Mouse (Mus musculus) R1 (cell line): ENCODE results near the gene Slc12a6.
"Not testable (repeated sequence)": the region's sequence is repeated elsewhere in the genome, so short reads cannot be mapped to it uniquely, and the experiment has no call there.

ENCODE experiments used
- DNase-seq: peaks from one replicate; pipeline ENCODE4 v3.0.0-alpha.2; 2018; ENCODE audit warnings: low read depth, low spot score

The Slc12a6 gene

GRCm38 (mm10) chr2:112262779-112263295 is 2.8 kb upstream of the Slc12a6 start:
- DNase-seq = peak; percentile 64

DNA sequence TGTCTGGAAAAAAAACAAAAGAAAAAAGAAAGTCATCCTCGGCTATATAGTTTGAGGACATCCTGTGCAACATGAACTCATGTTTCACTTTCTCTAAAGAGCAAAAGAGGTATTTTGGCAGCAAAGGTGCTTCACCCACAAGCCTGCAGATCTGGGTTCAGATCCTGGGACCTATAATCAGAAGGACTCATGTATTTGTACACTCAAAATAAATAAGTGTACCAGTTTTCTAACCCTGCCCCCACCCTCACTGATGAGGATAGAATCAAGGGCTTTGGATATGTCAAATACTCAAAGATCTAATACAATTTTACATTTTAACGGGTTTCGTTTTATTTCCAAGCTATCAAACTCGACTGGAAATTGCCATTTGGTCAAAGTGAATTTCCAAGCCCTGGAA is 1.3 kb upstream of the Slc12a6 start:
- no peak for DNase-seq

DNA sequence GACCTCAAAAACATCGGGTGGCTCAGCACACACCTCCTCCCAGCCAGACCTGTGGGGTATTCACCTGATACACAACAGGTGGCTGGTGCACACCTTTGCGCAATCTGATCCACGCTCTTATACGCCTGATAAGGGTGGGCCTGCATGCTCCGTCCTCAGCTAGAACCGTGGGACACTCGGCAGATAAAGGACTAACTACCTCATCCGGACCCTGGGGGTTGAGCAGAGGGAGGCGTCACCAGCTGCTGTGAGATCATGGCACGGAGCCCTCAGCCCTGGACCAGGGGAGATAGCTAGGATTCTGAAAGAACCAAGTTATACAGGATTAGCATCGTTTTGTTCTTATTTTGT is 592 bp downstream of the Slc12a6 start, which contains the start of gene Gm21985:
Gene Gm21985 (plus strand): TSS at position 73 of the 351 bp plus-strand sequence.
- peak; percentile 72 for DNase-seq

- DNase-seq = no peak
Measured at GRCm38 (mm10) chr2:112266780-112267179, 1.2 kb downstream of the Slc12a6 start.

GRCm38 (mm10) chr2:112267547-112268269 is 2.1 kb downstream of the Slc12a6 start:
- DNase-seq = no peak

DNA sequence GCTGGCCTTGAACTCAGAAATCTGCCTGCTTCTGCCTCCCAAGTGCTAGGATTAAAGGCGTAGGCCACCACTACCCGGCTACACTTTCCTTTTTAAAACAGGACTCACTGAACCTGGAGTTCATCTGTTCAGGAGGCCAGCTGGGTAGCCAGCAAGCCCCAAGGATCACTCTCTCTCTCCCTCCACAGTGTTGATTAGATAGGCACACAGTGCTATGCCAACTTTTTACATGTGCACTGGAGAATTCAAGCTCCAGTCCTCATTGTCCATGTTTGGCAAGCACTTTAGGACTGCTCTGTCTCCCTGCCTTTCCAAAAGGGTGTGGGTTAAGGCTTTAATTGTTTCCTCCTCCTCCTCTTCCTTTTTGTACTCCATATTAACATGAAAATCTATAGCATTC is 4.4 kb downstream of the Slc12a6 start:
- no peak for DNase-seq

DNA sequence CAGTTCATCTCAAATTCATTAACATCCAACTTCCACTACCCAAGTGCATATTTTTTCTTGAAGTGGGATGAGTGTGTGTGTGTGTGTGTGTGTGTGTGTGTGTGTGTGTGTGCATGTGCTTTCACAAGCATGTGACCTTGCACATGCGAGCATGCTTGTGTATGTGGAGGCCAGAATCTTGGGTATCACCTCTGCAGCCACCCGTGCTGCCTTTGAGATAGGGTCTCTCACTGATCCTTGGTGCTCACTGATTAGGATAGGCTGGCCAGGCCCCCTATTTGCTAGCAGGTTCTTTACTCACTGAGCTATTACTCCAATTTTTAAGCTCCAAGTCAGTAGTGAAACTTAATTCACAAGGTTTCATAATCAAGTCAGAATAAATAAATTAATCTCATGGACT is 7.3 kb downstream of the Slc12a6 start:
- DNase-seq = no peak

DNA sequence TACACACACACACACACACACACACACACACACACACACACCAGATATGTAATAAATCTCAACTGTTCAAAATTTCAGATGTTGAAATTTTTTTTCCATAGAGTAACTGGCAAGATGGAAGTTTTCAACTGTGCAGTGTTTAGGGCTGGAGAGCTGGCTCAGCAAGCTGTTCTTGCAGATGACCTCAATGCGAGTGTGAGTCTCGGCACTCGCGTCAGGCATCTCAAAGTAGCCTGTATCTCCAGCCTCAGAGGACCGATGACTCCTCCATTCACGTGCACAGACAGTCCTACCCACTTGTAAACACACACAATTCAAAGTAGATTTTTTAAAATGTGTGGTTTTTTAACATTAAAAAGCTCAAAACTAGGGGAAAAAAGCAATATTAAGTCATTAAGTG is 7.8 kb downstream of the Slc12a6 start:
- DNase-seq = no peak

- DNase-seq = no peak
Measured at GRCm38 (mm10) chr2:112276870-112277269, 11.2 kb downstream of the Slc12a6 start.

DNA sequence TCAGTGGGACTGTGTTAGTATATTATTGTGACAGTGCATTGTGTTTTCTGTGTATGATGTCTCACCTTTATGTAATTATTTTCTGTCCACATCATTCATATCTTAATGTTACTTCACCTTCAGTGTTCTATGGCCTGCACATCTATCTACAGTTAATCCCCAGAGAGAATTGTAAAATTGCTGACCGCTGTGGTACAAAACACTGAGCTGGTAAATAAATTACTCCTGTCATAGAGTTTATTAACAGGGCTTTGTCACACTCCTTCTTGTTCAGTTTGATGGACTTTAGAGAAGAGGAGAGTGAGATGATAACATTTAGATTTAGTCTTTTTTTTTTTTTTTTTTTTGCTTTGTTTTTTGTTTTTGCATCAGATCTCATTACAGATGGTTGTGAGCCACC is 17.2 kb downstream of the Slc12a6 start:
- no peak for DNase-seq

DNA sequence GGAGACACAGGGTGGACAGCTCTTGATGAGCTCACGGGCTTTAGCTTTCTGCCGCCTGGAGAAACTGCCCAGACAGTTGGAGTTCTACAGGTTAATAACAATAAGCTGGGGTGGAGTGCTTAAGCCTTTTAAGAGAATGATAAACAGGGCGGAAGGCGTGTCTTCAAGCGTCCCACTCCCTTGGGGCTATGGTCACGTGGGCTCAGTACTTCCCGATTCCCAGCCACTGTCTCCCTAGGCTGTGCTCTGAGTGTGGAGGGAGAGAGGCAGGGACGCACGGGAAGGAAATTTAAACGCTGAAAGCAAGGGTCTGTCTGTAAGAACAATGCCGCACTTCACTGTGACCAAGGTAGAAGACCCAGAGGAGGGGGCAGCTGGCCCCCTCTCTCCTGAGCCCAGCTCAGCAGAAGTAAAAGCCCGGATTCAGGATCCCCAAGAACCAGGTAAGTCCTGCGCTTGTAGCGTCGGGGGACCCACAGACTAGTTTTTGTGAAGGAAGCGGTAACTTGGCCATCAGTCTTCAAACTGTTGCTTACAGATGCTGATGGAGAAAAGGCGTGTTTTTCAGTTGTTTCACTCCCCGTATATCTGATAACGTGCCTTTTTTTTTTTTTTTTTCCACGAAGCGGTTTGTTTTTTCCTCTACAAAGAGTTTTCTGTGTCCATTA is 18.9 kb downstream of the Slc12a6 start:
- peak; percentile 91 for DNase-seq

DNA sequence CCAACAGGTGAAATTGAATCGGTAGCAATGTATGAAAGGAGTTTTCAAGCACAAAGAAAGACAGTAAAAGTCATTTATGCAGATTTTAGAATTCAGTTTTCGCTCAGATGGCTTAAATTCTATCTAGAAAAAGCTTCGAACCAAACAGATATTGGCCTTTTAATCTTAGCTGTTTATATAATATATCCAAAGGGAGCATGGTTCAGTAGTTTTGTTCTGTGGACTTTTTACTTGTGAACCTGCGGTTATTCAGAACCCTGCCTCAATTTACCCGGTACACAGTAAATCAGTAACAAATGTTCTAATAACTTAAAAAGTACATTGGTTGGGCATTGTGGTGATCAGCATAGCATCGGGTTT is 19.4 kb downstream of the Slc12a6 start:
- no peak for DNase-seq

- DNase-seq = not testable (repeated sequence)
Measured at GRCm38 (mm10) chr2:112286062-112286461, 20.4 kb downstream of the Slc12a6 start.

GRCm38 (mm10) chr2:112287059-112287458 is 21.4 kb downstream of the Slc12a6 start:
- DNase-seq = no peak

- no peak for DNase-seq
Measured at GRCm38 (mm10) chr2:112289507-112289906, 23.9 kb downstream of the Slc12a6 start.

DNA sequence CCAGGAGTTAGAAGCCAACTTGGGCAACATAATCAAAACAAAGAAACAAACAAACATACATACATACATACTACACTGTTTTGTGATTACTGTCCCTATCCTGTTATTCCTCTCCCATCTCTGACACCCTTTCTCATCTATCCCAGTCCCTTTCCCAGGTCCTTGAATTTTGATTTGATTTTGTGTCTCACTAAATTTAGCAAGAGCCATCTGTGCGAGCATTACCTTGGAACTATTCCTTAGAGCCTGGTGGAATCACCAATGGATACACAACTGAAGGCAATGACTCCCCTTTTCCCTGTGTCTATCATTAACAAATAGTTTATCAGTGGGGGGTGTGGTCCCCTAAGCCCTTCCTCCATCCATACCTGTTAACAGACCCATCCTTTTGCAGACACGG is 27.2 kb downstream of the Slc12a6 start:
- DNase-seq = no peak

DNA sequence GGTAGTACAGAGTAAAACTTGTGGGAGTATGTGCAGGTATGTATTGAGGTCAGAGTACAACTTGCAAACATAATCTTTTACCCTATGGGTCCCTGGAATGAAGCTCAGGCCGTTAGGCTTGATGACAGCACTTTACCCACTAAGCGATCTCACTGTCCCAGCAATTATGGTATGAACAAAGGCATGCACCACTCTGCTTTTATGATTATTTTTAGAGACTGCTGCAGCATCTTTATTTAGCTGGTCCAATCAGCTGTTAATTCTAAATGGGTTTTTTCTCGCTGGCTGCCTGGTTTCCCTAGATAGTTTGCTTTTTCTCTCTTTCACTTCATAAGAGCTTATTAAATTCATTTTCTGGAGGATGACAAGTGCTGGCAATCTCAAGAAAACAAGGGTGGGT is 30.6 kb downstream of the Slc12a6 start:
- no peak for DNase-seq

DNA sequence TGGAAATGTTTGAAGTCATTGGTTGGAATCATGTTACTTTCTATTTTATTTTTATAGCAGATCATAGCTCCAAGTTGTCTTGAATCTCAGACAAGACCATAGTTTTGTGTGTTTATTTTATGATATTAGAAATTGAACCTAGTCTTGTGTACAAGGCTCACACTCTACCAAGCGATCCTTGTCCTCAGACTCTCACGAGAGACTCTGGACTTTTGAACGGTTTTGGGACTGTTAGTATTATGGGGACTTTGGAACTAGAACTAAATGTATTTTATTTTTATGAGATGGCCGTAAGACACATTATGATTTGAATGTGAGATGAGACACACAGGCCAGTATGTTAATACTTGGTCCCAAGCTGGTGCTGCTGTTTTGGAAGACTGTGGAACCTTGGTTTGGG is 32.6 kb downstream of the Slc12a6 start:
- DNase-seq = no peak

DNA sequence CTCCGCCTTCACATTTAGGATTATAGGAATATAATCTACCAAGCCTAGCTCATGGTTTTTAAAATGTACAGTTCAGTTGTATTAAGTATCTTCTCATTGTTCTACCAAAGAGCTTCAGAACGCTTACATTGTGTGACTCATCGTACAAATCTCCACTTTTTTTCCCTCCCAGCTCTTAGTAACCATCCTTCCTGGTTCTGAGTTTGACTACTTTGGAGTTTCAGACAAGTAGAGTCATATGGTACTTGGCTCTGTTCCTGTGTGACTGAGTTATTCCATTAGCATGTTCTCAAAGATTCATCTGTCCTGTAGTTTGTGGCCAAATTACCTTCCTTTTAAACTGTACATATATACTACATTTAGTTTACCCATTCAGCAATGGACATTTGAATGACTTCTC is 43.0 kb downstream of the Slc12a6 start:
- DNase-seq = no peak

GRCm38 (mm10) chr2:112309161-112309600 is 43.6 kb downstream of the Slc12a6 start:
- no peak for DNase-seq

GRCm38 (mm10) chr2:112315638-112316037 is 50.0 kb downstream of the Slc12a6 start:
- DNase-seq = no peak

DNA sequence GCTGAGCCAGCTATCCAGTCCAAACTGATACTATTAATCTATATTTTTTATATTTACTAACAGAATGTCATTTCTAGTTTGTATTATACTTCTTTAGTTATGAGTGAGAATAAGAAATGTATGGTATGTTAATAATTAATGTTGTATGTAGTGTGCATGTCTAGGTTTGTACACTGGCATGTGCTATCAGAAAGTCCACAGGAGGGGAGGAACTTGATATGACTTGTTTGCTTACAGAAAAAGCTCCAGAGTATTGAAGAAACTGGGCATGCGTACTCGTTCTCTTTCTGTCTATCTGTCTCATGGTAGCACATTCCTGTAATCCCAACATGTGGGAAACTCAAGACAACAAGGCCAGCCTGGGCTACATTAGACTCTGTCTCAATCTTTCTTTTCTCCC is 52.6 kb downstream of the Slc12a6 start:
- DNase-seq = no peak

- DNase-seq = no peak
Measured at GRCm38 (mm10) chr2:112318905-112319304, 53.3 kb downstream of the Slc12a6 start.
